Comparison of ENCODE assay signal across 9 mouse cellular contexts in the genomic region with DNA sequence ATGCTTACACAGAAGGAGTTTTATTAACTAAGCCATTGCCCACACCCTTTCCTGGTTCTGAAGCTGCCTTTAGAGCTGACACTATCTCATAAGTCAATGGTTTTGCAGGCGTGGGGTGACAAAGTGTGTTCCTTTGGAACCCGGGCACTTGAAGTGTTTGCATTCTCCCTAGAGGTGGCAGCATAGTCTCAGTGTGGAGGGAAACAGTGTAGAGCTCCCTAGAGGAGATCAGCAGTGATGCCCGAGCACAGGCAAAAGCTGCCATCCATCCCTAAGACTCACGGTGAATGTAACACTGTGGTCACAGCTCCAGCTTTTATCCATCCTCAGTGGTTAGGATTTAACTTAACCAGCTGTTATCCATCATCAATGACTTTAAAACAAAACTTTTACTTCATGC. TPM values are rescaled to one million over a fixed set of nuclear protein-coding genes. Genes with fewer than 3 reads are reported as not detected.
A peak's percentile ranks its signal among the peaks of the same experiment; 100 is the strongest.
DNase-seq lines count a peak whose midpoint lies in the region; ATAC-seq lines count a peak whose summit lies in the region.
"Had no signal": no experiment of that assay in that cellular context is flagged by ENCODE, and none has a peak within 500 bp of the region (broad histone marks: within the 10 kb centered on the region; RNA-seq: fewer than 3 reads in every experiment).

No protein-coding gene starts in this region.

- H3K36me3 ChIP-seq in neural tube, embryonic 15.5 days, result no peaks in the 10 kb centered on the region
- H3K36me3 ChIP-seq: limb, embryonic 12.5 days had no signal

- H3K4me1 ChIP-seq in neural tube, embryonic 15.5 days, result no peaks in the 10 kb centered on the region
- H3K4me1 ChIP-seq: limb, embryonic 12.5 days had no signal

- peak; percentile 47; the same call in 1 of the 2 replicates for ATAC-seq in neural tube, embryonic 15.5 days (ENCODE audit: low FRiP score)
- no peak for ATAC-seq in erythroblast, adult 5-6 weeks (replicated peaks; ENCODE audit: low FRiP score, poor library complexity, severe bottlenecking)

- peak; percentile 3 for DNase-seq in gastrocnemius, adult 18-20 months (ENCODE audit: low spot score)
- no peak for DNase-seq in gastrocnemius, postnatal 14 days
- DNase-seq in A20 (ENCODE audit: low read depth, low spot score), result peak; percentile 40
- DNase-seq in brain, adult 2 months (ENCODE audit: low read depth, low spot score), result peak; percentile 84
- peak; percentile 50 to 76 for DNase-seq in frontal cortex, postnatal 36 days (ENCODE audit: low spot score in 2 of 2)
- peak; percentile 27 to 58 for DNase-seq in layer of hippocampus, postnatal 36 days

- no peaks in the 10 kb centered on the region for H3K27me3 ChIP-seq in neural tube, embryonic 15.5 days (replicated peaks)
- H3K27me3 ChIP-seq: limb, embryonic 12.5 days had no signal

- no peaks in the 10 kb centered on the region for H3K9me3 ChIP-seq in neural tube, embryonic 15.5 days (replicated peaks)
- H3K9me3 ChIP-seq: limb, embryonic 12.5 days had no signal

- H3K4me2 ChIP-seq in neural tube, embryonic 15.5 days, result no peak overlapping the region
- H3K4me2 ChIP-seq: limb, embryonic 12.5 days had no signal

- no peak overlapping the region for H3K4me3 ChIP-seq in neural tube, embryonic 15.5 days (replicated peaks)
- H3K4me3 ChIP-seq: limb, embryonic 12.5 days had no signal

- intact Hi-C loops in gastrocnemius, postnatal 14 days (cut with DNase I; ENCODE audit: low total_unique reads), result no loop called here

- 41% methylated on average over 4 of the region's 4 CpGs for WGBS in neural tube, embryonic 15.5 days

- no peak overlapping the region for H3K27ac ChIP-seq in neural tube, embryonic 15.5 days (replicated peaks)
- H3K27ac ChIP-seq: limb, embryonic 12.5 days had no signal

- no peak overlapping the region for H3K9ac ChIP-seq in neural tube, embryonic 15.5 days (replicated peaks)
- H3K9ac ChIP-seq: limb, embryonic 12.5 days had no signal

RNA-seq across cellular contexts. Expression of a gene that starts 13.4 kb away (rescaled TPM):
- total RNA-seq in gastrocnemius, adult 18-20 months (2021), result not detected
- not detected for total RNA-seq in gastrocnemius, postnatal 14 days (2021)
- not detected for total RNA-seq in layer of hippocampus, postnatal 36 days (2021)
- not detected in 2 replicates for polyA plus RNA-seq in neural tube, embryonic 15.5 days (2015; fragmentation: Nextera tagmentation; extraction: Ambion mirVana)
- total RNA-seq in erythroblast, adult 5-6 weeks (2015; ENCODE audit: low replicate concordance), result not detected in 2 replicates
- total RNA-seq in erythroblast, adult 5-6 weeks (2017; ENCODE audit: low replicate concordance), result not detected in 2 replicates
- polyA plus RNA-seq: limb, embryonic 12.5 days had no signal
